ENCODE assay signal across 12 mouse cellular contexts in genomic region chr15:99334500-99334899, GRCm38 (mm10). TPM values are rescaled to one million over a fixed set of nuclear protein-coding genes. Genes with fewer than 3 reads are reported as not detected.
DNase-seq lines count a peak whose midpoint lies in the region; ATAC-seq and TF ChIP-seq lines count a peak whose summit lies in the region.
"Had no signal": no experiment of that assay in that cellular context is flagged by ENCODE, and none has a peak within 500 bp of the region (broad histone marks: within the 10 kb centered on the region; RNA-seq: fewer than 3 reads in every experiment).

No protein-coding gene starts in this region.

- no peak overlapping the region for H3K4me3 ChIP-seq in kidney, embryonic 15.5 days (replicated peaks)
- no peak overlapping the region for H3K4me3 ChIP-seq in heart, postnatal 0 days (ENCODE audit: low read depth, low read length)

- TF ChIP-seq EP300 in heart, postnatal 0 days (IDR thresholded peaks at IDR 0.05; ENCODE audit: low read depth): no peak

- intact Hi-C loops in left cerebral cortex, postnatal 36 days (cut with DNase I): no loop called here

- no peak overlapping the region for H3K4me2 ChIP-seq in kidney, embryonic 15.5 days
- no peak overlapping the region for H3K4me2 ChIP-seq in heart, postnatal 0 days (ENCODE audit: low read depth, low read length)

- peaks cover 88% of the 10 kb centered on the region for H3K4me1 ChIP-seq in kidney, embryonic 15.5 days
- peaks cover 65% of the 10 kb centered on the region for H3K4me1 ChIP-seq in heart, postnatal 0 days (ENCODE audit: control insufficient read depth, insufficient read depth)

- ATAC-seq in kidney, embryonic 15.5 days (replicated peaks; ENCODE audit: low FRiP score): no peak
- ATAC-seq in heart, postnatal 0 days (ENCODE audit: insufficient read depth, low read depth): no peak

- 50% methylated on average over 6 of the region's 6 CpGs for WGBS in kidney, embryonic 15.5 days
- WGBS in heart, postnatal 0 days: 39% methylated on average over 6 of the region's 6 CpGs

- H3K27me3 ChIP-seq in kidney, embryonic 15.5 days: no peaks in the 10 kb centered on the region
- no peaks in the 10 kb centered on the region for H3K27me3 ChIP-seq in heart, postnatal 0 days (ENCODE audit: control insufficient read depth, insufficient read depth, low read length)

- DNase-seq in cerebellum, postnatal 14 days: peak; percentile 41 to 65
- DNase-seq in cerebellum, adult 11 months: no peak
- no peak for DNase-seq in kidney, adult 9 months
- peak; percentile 67 for DNase-seq in 416B (ENCODE audit: low read depth)
- DNase-seq in heart, postnatal 0 days (ENCODE audit: low spot score): no peak
- DNase-seq in layer of hippocampus, adult 9-11 months: no peak
- DNase-seq in left cerebral cortex, postnatal 36 days (ENCODE audit: low spot score in 2 of 2): no peak
- DNase-seq: adrenal gland, postnatal 25 days; right cerebral cortex, adult 18-20 months; thymus, postnatal 25 days had no signal

- TF ChIP-seq CTCF in heart, postnatal 0 days (IDR thresholded peaks at IDR 0.05; ENCODE audit: low read depth): no peak

- peak overlapping the region; percentile 96 for H3K27ac ChIP-seq in kidney, embryonic 15.5 days
- H3K27ac ChIP-seq in heart, postnatal 0 days (ENCODE audit: low read depth): peak overlapping the region; percentile 87

- H3K9ac ChIP-seq in kidney, embryonic 15.5 days: no peak overlapping the region
- 0 out of 2 replicates have a peak overlapping the region, but pooled peaks have one; percentile 0 for H3K9ac ChIP-seq in heart, postnatal 0 days (replicated peaks; ENCODE audit: low read depth, low read length)

- H3K9me3 ChIP-seq in kidney, embryonic 15.5 days (replicated peaks): no peaks in the 10 kb centered on the region
- no peaks in the 10 kb centered on the region for H3K9me3 ChIP-seq in heart, postnatal 0 days (replicated peaks; ENCODE audit: control insufficient read depth, low read length)

- H3K36me3 ChIP-seq in kidney, embryonic 15.5 days: peaks cover 16% of the 10 kb centered on the region
- no peaks in the 10 kb centered on the region; the same call in 1 of the 2 replicates for H3K36me3 ChIP-seq in heart, postnatal 0 days (replicated peaks; ENCODE audit: control insufficient read depth, insufficient read depth, low read length)

RNA-seq across cellular contexts. Expression of gene Fmnl3, which starts 35.8 kb away (rescaled TPM):
- polyA plus RNA-seq in kidney, embryonic 15.5 days (2015; fragmentation: Nextera tagmentation; extraction: Ambion mirVana): 31.7 and 32.4 TPM in 2 replicates
- 18.2 and 21.6 TPM in 2 replicates for total RNA-seq in heart, postnatal 0 days (2014; rRNA removed; ENCODE audit: low replicate concordance)
- polyA plus RNA-seq in heart, postnatal 0 days (2015; fragmentation: Nextera tagmentation; extraction: Ambion mirVana): 10.1 and 12.1 TPM in 2 replicates
- 10 to 100 TPM; 10.6 to 10.8 TPM for total RNA-seq in left cerebral cortex, postnatal 36 days (2021)

RNA-seq across cellular contexts. Expression of gene Fam186b, which starts 38.8 kb away (rescaled TPM):
- 0.21 and 0.43 TPM in 2 replicates for polyA plus RNA-seq in kidney, embryonic 15.5 days (2015; fragmentation: Nextera tagmentation; extraction: Ambion mirVana)
- total RNA-seq in heart, postnatal 0 days (2014; rRNA removed; ENCODE audit: low replicate concordance): not detected in 2 replicates
- polyA plus RNA-seq in heart, postnatal 0 days (2015; fragmentation: Nextera tagmentation; extraction: Ambion mirVana): 0.07 and 0.22 TPM in 2 replicates
- 1 to 10 TPM; 1.7 to 1.8 TPM for total RNA-seq in left cerebral cortex, postnatal 36 days (2021)
- total RNA-seq: megakaryocyte progenitor cell, adult 5-6 weeks had no signal

RNA-seq across cellular contexts. Expression of gene Prpf40b, which starts 39.6 kb away (rescaled TPM):
- polyA plus RNA-seq in kidney, embryonic 15.5 days (2015; fragmentation: Nextera tagmentation; extraction: Ambion mirVana): 56.4 and 66.5 TPM in 2 replicates
- total RNA-seq in heart, postnatal 0 days (2014; rRNA removed; ENCODE audit: low replicate concordance): 25.4 and 26.9 TPM in 2 replicates
- 27.4 and 29.3 TPM in 2 replicates for polyA plus RNA-seq in heart, postnatal 0 days (2015; fragmentation: Nextera tagmentation; extraction: Ambion mirVana)
- 100 to 1,000 TPM in 1 of 2 experiments, 10 to 100 TPM in 1; 88.1 to 104 TPM for total RNA-seq in left cerebral cortex, postnatal 36 days (2021)

RNA-seq across cellular contexts. Expression of gene Tmbim6, which starts 58.2 kb away (rescaled TPM):
- polyA plus RNA-seq in kidney, embryonic 15.5 days (2015; fragmentation: Nextera tagmentation; extraction: Ambion mirVana): 502 and 516 TPM in 2 replicates
- 190 and 225 TPM in 2 replicates for total RNA-seq in heart, postnatal 0 days (2014; rRNA removed; ENCODE audit: low replicate concordance)
- polyA plus RNA-seq in heart, postnatal 0 days (2015; fragmentation: Nextera tagmentation; extraction: Ambion mirVana): 188 and 200 TPM in 2 replicates
- 100 to 1,000 TPM; 319 to 339 TPM for total RNA-seq in left cerebral cortex, postnatal 36 days (2021)

Comparison
In these comparisons a context has a peak if more than half of its experiments do, and no peak if none do; other contexts are left out.
1. DNase-seq: peak in cerebellum, postnatal 14 days (2 of 2) and 416B (single experiment); none in cerebellum, adult 11 months (single experiment), kidney, adult 9 months (single experiment), heart, postnatal 0 days (single experiment), layer of hippocampus, adult 9-11 months (single experiment) and left cerebral cortex, postnatal 36 days (0 of 2).